Mouse (Mus musculus): Measurements from ENCODE around the gene Fgfr2. TPM values are rescaled to one million over a fixed set of nuclear protein-coding genes. Genes with fewer than 3 reads are reported as not detected.
A peak's percentile ranks its signal among the peaks of the same experiment; 100 is the strongest.

Fgfr2 gene
- polyA plus RNA-seq, 1 experiment from 2014 or later, result 106 TPM

- DNase-seq (ENCODE audit: low spot score), result peak; percentile 68
- ATAC-seq (ENCODE audit: low read depth), result peak; percentile 54; the same call in 1 of the 2 replicates
- Histone ChIP-seq H3K4me1 (ENCODE audit: control insufficient read depth, insufficient read depth, low read length) (peaks cover 7% of the 10 kb centered on the region), H3K4me2 (ENCODE audit: low read depth, low read length) (no peak overlapping the region), H3K36me3 (ENCODE audit: control insufficient read depth, insufficient read depth, low read length) (no peaks in the 10 kb centered on the region), H3K9me3 (ENCODE audit: control insufficient read depth, low read length) (no peaks in the 10 kb centered on the region), H3K9ac (ENCODE audit: low read depth, low read length) (no peak overlapping the region), H3K27me3 (replicated peaks; ENCODE audit: control insufficient read depth, insufficient read depth, low read length) (no peaks in the 10 kb centered on the region), H3K4me3 (ENCODE audit: low read depth, low read length) (no peak overlapping the region), H3K27ac (replicated peaks; ENCODE audit: low read depth, low read length) (no peak overlapping the region)
- WGBS, result 77% methylated on average over 11 of the region's 11 CpGs
These were observed 399.2 kb downstream of the Fgfr2 start for GRCm38 (mm10) chr7:132723906-132724305.

GRCm38 (mm10) chr7:132722401-132723370 lies 400.5 kb downstream of the Fgfr2 start:
- no peak for DNase-seq (ENCODE audit: low spot score)
- Histone ChIP-seq H3K4me3 (ENCODE audit: low read depth, low read length) (no peak overlapping the region), H3K36me3 (ENCODE audit: control insufficient read depth, insufficient read depth, low read length) (no peaks in the 10 kb centered on the region), H3K4me2 (ENCODE audit: low read depth, low read length) (no peak overlapping the region), H3K4me1 (ENCODE audit: control insufficient read depth, insufficient read depth, low read length) (peaks cover 7% of the 10 kb centered on the region), H3K27me3 (replicated peaks; ENCODE audit: control insufficient read depth, insufficient read depth, low read length) (no peaks in the 10 kb centered on the region), H3K9ac (ENCODE audit: low read depth, low read length) (no peak overlapping the region), H3K27ac (replicated peaks; ENCODE audit: low read depth, low read length) (no peak overlapping the region), H3K9me3 (ENCODE audit: control insufficient read depth, low read length) (no peaks in the 10 kb centered on the region)
- ATAC-seq (ENCODE audit: low read depth), result no peak
- WGBS, result 90% methylated on average over 12 of the region's 12 CpGs

- WGBS, result 76% methylated on average over 8 of the region's 8 CpGs
- H3K9me3 ChIP-seq (ENCODE audit: control insufficient read depth, low read length), result no peaks in the 10 kb centered on the region
- peak; percentile 70 for ATAC-seq (ENCODE audit: low read depth)
- H3K4me3 ChIP-seq (ENCODE audit: low read depth, low read length), result no peak overlapping the region
- H3K27ac ChIP-seq (replicated peaks; ENCODE audit: low read depth, low read length), result no peak overlapping the region
- H3K4me1 ChIP-seq (ENCODE audit: control insufficient read depth, insufficient read depth, low read length), result peaks cover 3% of the 10 kb centered on the region; the same call in 1 of the 2 replicates
- DNase-seq (ENCODE audit: low spot score), result peak; percentile 34
- no peak overlapping the region for H3K9ac ChIP-seq (ENCODE audit: low read depth, low read length)
- H3K27me3 ChIP-seq (replicated peaks; ENCODE audit: control insufficient read depth, insufficient read depth, low read length), result no peaks in the 10 kb centered on the region
- no peak overlapping the region for H3K4me2 ChIP-seq (ENCODE audit: low read depth, low read length)
- H3K36me3 ChIP-seq (ENCODE audit: control insufficient read depth, insufficient read depth, low read length), result no peaks in the 10 kb centered on the region
These were observed 402.6 kb downstream of the Fgfr2 start for GRCm38 (mm10) chr7:132720562-132720961.

GRCm38 (mm10) chr7:132719570-132719969 lies 403.6 kb downstream of the Fgfr2 start:
- no peaks in the 10 kb centered on the region for H3K9me3 ChIP-seq (ENCODE audit: control insufficient read depth, low read length)
- no peak for ATAC-seq (ENCODE audit: low read depth)
- no peak overlapping the region for H3K9ac ChIP-seq (ENCODE audit: low read depth, low read length)
- DNase-seq (ENCODE audit: low spot score), result no peak
- H3K4me3 ChIP-seq (ENCODE audit: low read depth, low read length), result no peak overlapping the region
- H3K36me3 ChIP-seq (ENCODE audit: control insufficient read depth, insufficient read depth, low read length), result peaks cover 5% of the 10 kb centered on the region; the same call in 1 of the 2 replicates
- H3K27me3 ChIP-seq (replicated peaks; ENCODE audit: control insufficient read depth, insufficient read depth, low read length), result no peaks in the 10 kb centered on the region
- no peak overlapping the region for H3K4me2 ChIP-seq (ENCODE audit: low read depth, low read length)
- peaks cover 7% of the 10 kb centered on the region for H3K4me1 ChIP-seq (ENCODE audit: control insufficient read depth, insufficient read depth, low read length)
- H3K27ac ChIP-seq (replicated peaks; ENCODE audit: low read depth, low read length), result 0 out of 2 replicates have a peak overlapping the region, but pooled peaks have one; percentile 30
- 86% methylated on average over 4 of the region's 4 CpGs for WGBS

- no peaks in the 10 kb centered on the region for H3K9me3 ChIP-seq (ENCODE audit: control insufficient read depth, low read length)
- 94% methylated on average over 4 of the region's 4 CpGs for WGBS
- peak overlapping the region; percentile 73; the same call in 1 of the 2 replicates for H3K27ac ChIP-seq (replicated peaks; ENCODE audit: low read depth, low read length)
- no peak for ATAC-seq (ENCODE audit: low read depth)
- no peak for DNase-seq (ENCODE audit: low spot score)
- peaks cover 28% of the 10 kb centered on the region for H3K4me1 ChIP-seq (ENCODE audit: control insufficient read depth, insufficient read depth, low read length)
- peaks cover 9% of the 10 kb centered on the region; the same call in 1 of the 2 replicates for H3K36me3 ChIP-seq (ENCODE audit: control insufficient read depth, insufficient read depth, low read length)
- no peak overlapping the region for H3K4me2 ChIP-seq (ENCODE audit: low read depth, low read length)
- no peaks in the 10 kb centered on the region for H3K27me3 ChIP-seq (replicated peaks; ENCODE audit: control insufficient read depth, insufficient read depth, low read length)
- H3K4me3 ChIP-seq (ENCODE audit: low read depth, low read length), result no peak overlapping the region
- no peak overlapping the region for H3K9ac ChIP-seq (ENCODE audit: low read depth, low read length)
These were observed 407.9 kb downstream of the Fgfr2 start for GRCm38 (mm10) chr7:132715259-132715658.

- Histone ChIP-seq H3K9ac (ENCODE audit: low read depth, low read length) (no peak overlapping the region), H3K4me2 (ENCODE audit: low read depth, low read length) (no peak overlapping the region), H3K9me3 (ENCODE audit: control insufficient read depth, low read length) (no peaks in the 10 kb centered on the region), H3K27me3 (replicated peaks; ENCODE audit: control insufficient read depth, insufficient read depth, low read length) (no peaks in the 10 kb centered on the region), H3K27ac (replicated peaks; ENCODE audit: low read depth, low read length) (peak overlapping the region; percentile 73), H3K4me3 (ENCODE audit: low read depth, low read length) (no peak overlapping the region), H3K36me3 (ENCODE audit: control insufficient read depth, insufficient read depth, low read length) (peaks cover 9% of the 10 kb centered on the region; the same call in 1 of the 2 replicates), H3K4me1 (ENCODE audit: control insufficient read depth, insufficient read depth, low read length) (peaks cover 28% of the 10 kb centered on the region)
- 10% methylated on average over 6 of the region's 6 CpGs for WGBS
- ATAC-seq (ENCODE audit: low read depth), result peak; percentile 81
- peak; percentile 92 for DNase-seq (ENCODE audit: low spot score)
These were observed 408.8 kb downstream of the Fgfr2 start for GRCm38 (mm10) chr7:132714236-132714923.

- Histone ChIP-seq H3K4me1 (ENCODE audit: control insufficient read depth, insufficient read depth, low read length) (peaks cover 28% of the 10 kb centered on the region), H3K4me2 (ENCODE audit: low read depth, low read length) (no peak overlapping the region), H3K4me3 (ENCODE audit: low read depth, low read length) (no peak overlapping the region), H3K9ac (ENCODE audit: low read depth, low read length) (peak overlapping the region; percentile 25; the same call in 1 of the 2 replicates), H3K27ac (replicated peaks; ENCODE audit: low read depth, low read length) (peak overlapping the region; percentile 73), H3K36me3 (ENCODE audit: control insufficient read depth, insufficient read depth, low read length) (peaks cover 9% of the 10 kb centered on the region; the same call in 1 of the 2 replicates), H3K27me3 (replicated peaks; ENCODE audit: control insufficient read depth, insufficient read depth, low read length) (no peaks in the 10 kb centered on the region), H3K9me3 (ENCODE audit: control insufficient read depth, low read length) (no peaks in the 10 kb centered on the region)
- ATAC-seq (ENCODE audit: low read depth), result no peak
- DNase-seq (ENCODE audit: low spot score), result peak; percentile 35
- 57% methylated on average over 8 of the region's 8 CpGs for WGBS
These were observed 409.5 kb downstream of the Fgfr2 start for GRCm38 (mm10) chr7:132713483-132714126.

- 69% methylated on average over 7 of the region's 7 CpGs for WGBS
- 0 out of 2 replicates have a peak overlapping the region, but pooled peaks have one; percentile 73 for H3K27ac ChIP-seq (replicated peaks; ENCODE audit: low read depth, low read length)
- ATAC-seq (ENCODE audit: low read depth) (no peak), DNase-seq (ENCODE audit: low spot score) (no peak)
- peaks cover 28% of the 10 kb centered on the region for H3K4me1 ChIP-seq (ENCODE audit: control insufficient read depth, insufficient read depth, low read length)
- no peaks in the 10 kb centered on the region for H3K9me3 ChIP-seq (ENCODE audit: control insufficient read depth, low read length)
- no peak overlapping the region for H3K4me2 ChIP-seq (ENCODE audit: low read depth, low read length)
- H3K9ac ChIP-seq (ENCODE audit: low read depth, low read length), result no peak overlapping the region
- peaks cover 9% of the 10 kb centered on the region; the same call in 1 of the 2 replicates for H3K36me3 ChIP-seq (ENCODE audit: control insufficient read depth, insufficient read depth, low read length)
- H3K27me3 ChIP-seq (replicated peaks; ENCODE audit: control insufficient read depth, insufficient read depth, low read length), result no peaks in the 10 kb centered on the region
- no peak overlapping the region for H3K4me3 ChIP-seq (ENCODE audit: low read depth, low read length)
These were observed 410.2 kb downstream of the Fgfr2 start for GRCm38 (mm10) chr7:132712956-132713355.
